Mouse (Mus musculus) kidney, embryonic 15.5 days (tissue): ENCODE results near the gene Ap2b1. TPM values are rescaled to one million over a fixed set of nuclear protein-coding genes. Genes with fewer than 3 reads are reported as not detected.
A peak's percentile ranks its signal among the peaks of the same experiment; 100 is the strongest.
"Not testable (repeated sequence)": the region's sequence is repeated elsewhere in the genome, so short reads cannot be mapped to it uniquely, and the experiment has no call there.

Source experiments
- ATAC-seq: fragments of 200-750 bp; cut with Nextera tagmentation; replicated peaks from 2 replicates; pipeline ENCODE4 v1.8.0; 2017; ENCODE audit warnings: moderate TSS enrichment; ENCODE audit not compliant: low FRiP score
- H3K27ac ChIP-seq: fragments of 300-500 bp; sonication (generic); 2 replicates; pipeline ENCODE4 v1.5.1; 2015; ENCODE audit warnings: mild to moderate bottlenecking, inconsistent platforms
- H3K27me3 ChIP-seq: fragments of 300-500 bp; sonication (generic); 2 replicates; pipeline ENCODE4 v1.6.1; 2015; ENCODE audit warnings: inconsistent platforms
- H3K36me3 ChIP-seq: fragments of 300-500 bp; sonication (generic); 2 replicates; pipeline ENCODE4 v1.6.1; 2015; ENCODE audit warnings: inconsistent platforms
- H3K4me1 ChIP-seq: fragments of 300-500 bp; sonication (generic); 2 replicates; pipeline ENCODE4 v1.6.1; 2015; ENCODE audit warnings: inconsistent platforms
- H3K4me2 ChIP-seq: fragments of 300-500 bp; sonication (generic); 2 replicates; pipeline ENCODE4 v1.6.1; 2015; ENCODE audit warnings: moderate library complexity, mild to moderate bottlenecking, inconsistent platforms
- H3K4me3 ChIP-seq: fragments of 300-500 bp; sonication (generic); replicated peaks from 2 replicates; pipeline ENCODE4 v1.5.1; 2015; ENCODE audit warnings: mild to moderate bottlenecking, inconsistent platforms
- H3K9ac ChIP-seq: fragments of 300-500 bp; sonication (generic); 2 replicates; pipeline ENCODE4 v1.6.1; 2015; ENCODE audit warnings: mild to moderate bottlenecking, inconsistent platforms
- H3K9me3 ChIP-seq: fragments of 300-500 bp; sonication (generic); replicated peaks from 2 replicates; pipeline ENCODE4 v1.6.1; 2016; ENCODE audit warnings: inconsistent platforms
- WGBS: fragments of 180-500 bp; shearing (Covaris S2); methylation state at CpG from one replicate; pipeline ENCODE4 v1.1.7; 2015; ENCODE audit warnings: mixed read lengths; 5-methylcytosine and 5-hydroxymethylcytosine counted together
- polyA plus RNA-seq: library from polyadenylated mRNA; unstranded; fragments of >200 nt; fragmentation: Nextera tagmentation; extraction: Ambion mirVana; gene quantifications from 2 replicates; pipeline ENCODE4 v1.2.1, GENCODE M21; 2015

Gene Ap2b1
- polyA plus RNA-seq, 1 experiment from 2014 or later = 65.2 TPM

DNA sequence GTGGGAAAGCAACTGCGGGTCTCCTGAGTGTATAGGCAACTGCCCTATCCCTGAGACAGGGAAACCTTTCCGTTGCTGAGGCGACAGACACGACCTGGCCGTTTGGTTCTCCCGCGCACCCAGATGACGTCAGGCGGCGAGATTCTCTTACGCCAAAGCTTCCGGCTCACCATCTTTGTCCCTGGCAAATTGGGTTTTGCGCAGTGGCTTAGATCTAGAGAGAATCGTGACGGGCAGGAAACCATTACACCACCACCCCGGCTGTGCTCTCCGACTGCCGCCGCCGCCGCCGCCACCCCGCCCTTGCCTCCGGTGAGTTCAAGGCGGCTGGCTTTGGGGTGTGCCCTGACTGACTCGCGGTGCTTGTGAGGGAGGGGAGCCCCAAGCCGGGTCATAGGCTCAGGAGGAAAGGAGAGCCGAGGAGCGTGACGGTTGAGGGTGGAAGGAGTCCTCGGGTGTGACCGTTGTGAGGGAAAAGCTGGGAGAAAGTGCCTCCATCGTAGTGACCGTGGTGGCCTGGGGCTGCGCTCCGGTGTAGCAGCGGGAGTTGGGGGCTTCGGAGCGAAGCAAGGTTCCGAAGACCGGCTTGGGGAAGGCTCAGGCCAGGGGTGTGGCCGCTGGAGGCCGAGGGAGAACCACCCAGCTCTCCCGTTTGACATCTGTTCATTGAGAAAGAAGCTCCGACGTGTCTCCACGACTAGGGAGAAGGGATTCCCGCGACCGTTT is 3.9 kb downstream of the Ap2b1 start, which contains the start of gene Pex12:
Gene Pex12 (minus strand): TSS at position 61 of the 726 bp plus-strand sequence.
- H3K36me3 ChIP-seq = no peaks in the 10 kb centered on the region
- H3K4me1 ChIP-seq = peaks cover 49% of the 10 kb centered on the region
- H3K9me3 ChIP-seq = no peaks in the 10 kb centered on the region
- peak within 1 kb of the TSS; percentile 94 for H3K4me3 ChIP-seq
- H3K4me2 ChIP-seq = peak within 1 kb of the TSS; percentile 80
- H3K27me3 ChIP-seq = no peaks in the 10 kb centered on the region
- H3K9ac ChIP-seq = peak within 1 kb of the TSS; percentile 92
- ATAC-seq = peak; percentile 68
- peak within 1 kb of the TSS; percentile 99 for H3K27ac ChIP-seq
- under 1% methylated on average over 51 of the region's 51 CpGs for WGBS

DNA sequence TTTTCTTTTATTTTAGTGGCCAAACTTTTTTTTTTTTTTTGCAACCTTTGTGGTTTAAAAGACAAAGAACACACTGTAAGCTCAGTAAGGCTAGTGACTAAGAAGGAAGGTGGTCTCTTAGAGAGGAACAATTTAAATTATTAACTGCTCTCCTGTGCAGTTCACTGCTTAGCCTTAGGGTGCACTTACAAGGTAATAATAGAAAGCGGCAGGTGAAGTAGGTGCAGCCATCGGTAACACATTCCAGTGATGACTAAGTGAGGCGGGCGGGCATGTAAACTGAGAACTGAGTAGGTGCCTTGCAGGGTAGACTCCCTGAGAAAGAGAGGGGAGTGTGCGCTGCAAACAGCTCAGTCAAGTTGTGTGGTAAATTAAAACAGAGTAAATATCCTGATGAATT is 4.9 kb downstream of the Ap2b1 start:
- ATAC-seq = 0 out of 2 replicates have a peak, but pooled peaks have one; percentile 9
- H3K36me3 ChIP-seq = peaks cover 6% of the 10 kb centered on the region; the same call in 1 of the 2 replicates
- peaks cover 43% of the 10 kb centered on the region for H3K4me1 ChIP-seq
- H3K4me3 ChIP-seq = peak overlapping the region; percentile 94
- H3K27me3 ChIP-seq = no peaks in the 10 kb centered on the region
- peak overlapping the region; percentile 80 for H3K4me2 ChIP-seq
- peak overlapping the region; percentile 92 for H3K9ac ChIP-seq
- WGBS = 24% methylated on average over 5 of the region's 5 CpGs
- H3K27ac ChIP-seq = peak overlapping the region; percentile 99
- H3K9me3 ChIP-seq = no peaks in the 10 kb centered on the region

DNA sequence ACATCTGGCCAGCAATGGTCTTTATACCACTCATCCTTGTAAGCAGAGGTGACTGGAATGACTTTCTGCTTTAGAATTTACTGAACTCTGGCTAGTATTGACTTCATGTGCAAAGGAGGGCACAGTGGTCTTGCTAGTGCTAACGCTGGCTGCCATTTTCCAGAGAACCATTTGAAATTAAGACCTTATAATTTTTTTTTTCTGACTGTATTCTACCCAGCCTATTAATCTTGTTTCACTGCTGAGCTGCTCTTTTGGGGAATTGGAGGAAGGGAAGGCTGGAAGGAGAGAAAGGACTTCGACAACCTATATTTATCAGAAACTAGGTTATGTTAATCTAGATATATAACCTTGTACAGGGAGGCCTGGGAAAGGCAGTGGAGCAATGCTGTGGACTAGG is 5.7 kb downstream of the Ap2b1 start:
- Histone ChIP-seq H3K4me2 (peak overlapping the region; percentile 80), H3K9me3 (no peaks in the 10 kb centered on the region), H3K9ac (no peak overlapping the region), H3K27ac (peak overlapping the region; percentile 99; the same call in 1 of the 2 replicates), H3K27me3 (no peaks in the 10 kb centered on the region), H3K36me3 (peaks cover 12% of the 10 kb centered on the region; the same call in 1 of the 2 replicates), H3K4me1 (peaks cover 43% of the 10 kb centered on the region), H3K4me3 (peak overlapping the region; percentile 94)
- WGBS = 74% methylated on average over 2 of the region's 2 CpGs
- ATAC-seq = no peak

DNA sequence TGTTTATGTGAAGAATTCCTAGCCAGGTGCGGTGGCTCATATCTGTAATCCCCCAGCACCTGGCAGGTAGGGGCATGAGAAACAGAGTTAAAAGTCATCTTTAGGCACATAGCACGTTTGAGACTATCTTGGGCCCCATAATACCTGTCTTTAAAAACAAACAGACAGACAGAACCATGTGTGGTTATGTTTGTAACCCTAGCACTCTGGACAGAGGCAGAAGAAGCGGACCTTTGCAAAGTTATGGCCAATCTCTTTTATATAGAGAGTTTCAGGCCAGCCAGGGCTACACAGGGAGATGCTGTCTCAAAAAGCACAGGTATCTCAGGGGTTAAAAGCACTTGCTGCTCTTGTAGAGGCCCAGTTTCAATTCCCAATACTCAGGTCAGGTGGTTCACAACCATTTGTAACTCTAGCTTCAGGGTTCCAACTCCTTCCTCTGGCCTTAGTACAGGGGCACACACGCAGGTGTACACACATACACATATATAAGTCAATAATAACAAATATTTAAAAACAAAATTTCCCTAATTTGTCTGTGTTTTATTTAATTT is 8.0 kb downstream of the Ap2b1 start:
- Histone ChIP-seq H3K4me3 (no peak overlapping the region), H3K27me3 (no peaks in the 10 kb centered on the region), H3K4me1 (peaks cover 37% of the 10 kb centered on the region), H3K27ac (no peak overlapping the region), H3K4me2 (no peak overlapping the region), H3K9me3 (no peaks in the 10 kb centered on the region), H3K36me3 (peaks cover 24% of the 10 kb centered on the region), H3K9ac (no peak overlapping the region)
- WGBS = 63% methylated on average over 4 of the region's 4 CpGs
- ATAC-seq = no peak

DNA sequence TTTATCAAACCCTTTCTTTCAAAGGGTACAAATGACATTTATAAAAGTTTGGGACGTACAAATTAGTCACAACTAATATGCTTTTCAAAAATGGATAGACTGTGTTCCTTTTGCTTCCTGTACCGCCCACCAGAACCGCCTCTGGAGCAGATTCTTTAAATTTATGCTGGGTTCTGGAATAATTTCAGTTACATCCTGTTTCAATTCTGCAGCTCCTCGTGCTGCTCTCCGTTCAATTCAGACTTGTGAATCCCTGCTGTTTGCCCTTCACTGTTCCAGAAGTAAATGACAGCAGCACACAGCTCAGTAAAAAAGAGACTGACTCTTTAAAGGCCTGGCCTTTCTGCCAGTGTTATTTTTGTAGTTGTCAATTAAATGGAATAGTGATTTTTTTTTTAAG is 13.6 kb downstream of the Ap2b1 start:
- no peaks in the 10 kb centered on the region for H3K4me1 ChIP-seq
- H3K36me3 ChIP-seq = peaks cover 62% of the 10 kb centered on the region
- 79% methylated on average over 5 of the region's 5 CpGs for WGBS
- no peak overlapping the region for H3K4me2 ChIP-seq
- ATAC-seq = no peak
- H3K4me3 ChIP-seq = no peak overlapping the region
- no peaks in the 10 kb centered on the region for H3K9me3 ChIP-seq
- no peaks in the 10 kb centered on the region for H3K27me3 ChIP-seq
- H3K27ac ChIP-seq = no peak overlapping the region
- no peak overlapping the region for H3K9ac ChIP-seq

DNA sequence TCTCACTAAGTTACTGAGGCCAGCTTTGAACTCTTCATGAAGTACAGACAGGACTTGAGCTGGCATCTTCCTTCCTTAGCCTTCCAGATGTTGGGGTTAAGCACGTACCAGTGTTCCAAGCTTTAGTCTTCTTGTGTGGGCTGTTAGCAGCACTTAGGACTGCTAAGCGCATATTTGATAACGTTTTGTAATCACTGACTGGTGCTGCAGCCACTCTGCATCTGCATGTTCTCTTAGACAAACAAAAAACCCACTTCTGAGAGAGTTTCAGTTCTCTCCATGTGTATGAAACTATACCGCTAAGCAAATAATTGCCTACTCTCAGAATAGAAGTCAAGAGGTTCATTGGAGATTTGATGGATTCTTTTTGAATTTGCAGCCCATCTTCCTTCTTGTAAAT is 20.2 kb downstream of the Ap2b1 start:
- Histone ChIP-seq H3K4me1 (no peaks in the 10 kb centered on the region), H3K9me3 (no peaks in the 10 kb centered on the region), H3K9ac (no peak overlapping the region), H3K27ac (no peak overlapping the region), H3K4me2 (no peak overlapping the region), H3K27me3 (no peaks in the 10 kb centered on the region), H3K36me3 (peaks cover 88% of the 10 kb centered on the region), H3K4me3 (no peak overlapping the region)
- WGBS = 76% methylated on average over 4 of the region's 4 CpGs
- ATAC-seq = no peak

DNA sequence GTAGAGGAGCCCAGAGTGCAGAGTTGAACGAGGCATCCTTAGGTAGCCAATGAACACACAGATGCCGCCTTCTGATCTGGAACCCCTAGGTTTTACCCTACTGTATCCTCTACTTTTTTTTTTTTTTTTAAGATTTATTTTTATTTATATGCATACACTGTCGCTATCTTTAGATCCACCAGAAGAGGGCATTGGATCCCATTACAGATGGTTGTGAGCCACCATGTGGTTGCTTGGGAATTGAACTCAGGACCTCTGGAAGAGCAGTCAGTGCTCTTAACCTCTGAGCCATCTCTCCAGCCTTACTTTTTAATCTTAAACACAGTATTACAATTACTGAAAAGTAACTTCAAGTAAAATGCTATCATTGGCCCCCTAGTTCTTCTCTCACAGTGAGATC is 27.9 kb downstream of the Ap2b1 start:
- whole genome bisulfite sequencing = 93% methylated on average over 3 of the region's 3 CpGs
- H3K4me2 ChIP-seq, H3K9me3 ChIP-seq, H3K27me3 ChIP-seq, H3K9ac ChIP-seq, H3K4me1 ChIP-seq, H3K27ac ChIP-seq, H3K4me3 ChIP-seq, ATAC-seq: not testable (repeated sequence)
- peaks cover 83% of the 10 kb centered on the region for H3K36me3 ChIP-seq

DNA sequence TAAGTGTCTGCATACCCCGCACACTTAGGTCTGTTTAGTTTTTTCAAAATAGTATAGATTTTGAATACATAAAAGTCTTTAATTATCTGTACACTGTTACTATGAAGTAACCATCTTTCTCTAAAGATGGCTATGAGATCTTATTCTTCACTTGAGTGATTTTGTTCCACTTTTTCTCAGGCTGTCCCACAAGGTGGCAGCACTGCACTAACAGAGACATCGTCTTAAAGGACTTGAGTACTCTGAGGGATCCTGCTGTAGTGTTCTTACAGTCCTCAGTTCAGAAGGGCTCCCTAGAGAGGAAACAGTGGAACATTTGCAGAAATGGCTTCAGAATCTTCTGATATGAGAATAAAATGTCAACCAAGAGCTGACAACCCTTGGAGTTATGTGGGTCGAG is 28.6 kb downstream of the Ap2b1 start:
- no peaks in the 10 kb centered on the region for H3K9me3 ChIP-seq
- H3K4me2 ChIP-seq = no peak overlapping the region
- ATAC-seq = no peak
- no peaks in the 10 kb centered on the region for H3K27me3 ChIP-seq
- H3K36me3 ChIP-seq = peaks cover 81% of the 10 kb centered on the region
- WGBS = 59% methylated on average over 3 of the region's 3 CpGs
- H3K27ac ChIP-seq = no peak overlapping the region
- H3K9ac ChIP-seq = no peak overlapping the region
- H3K4me3 ChIP-seq = no peak overlapping the region
- no peaks in the 10 kb centered on the region for H3K4me1 ChIP-seq

DNA sequence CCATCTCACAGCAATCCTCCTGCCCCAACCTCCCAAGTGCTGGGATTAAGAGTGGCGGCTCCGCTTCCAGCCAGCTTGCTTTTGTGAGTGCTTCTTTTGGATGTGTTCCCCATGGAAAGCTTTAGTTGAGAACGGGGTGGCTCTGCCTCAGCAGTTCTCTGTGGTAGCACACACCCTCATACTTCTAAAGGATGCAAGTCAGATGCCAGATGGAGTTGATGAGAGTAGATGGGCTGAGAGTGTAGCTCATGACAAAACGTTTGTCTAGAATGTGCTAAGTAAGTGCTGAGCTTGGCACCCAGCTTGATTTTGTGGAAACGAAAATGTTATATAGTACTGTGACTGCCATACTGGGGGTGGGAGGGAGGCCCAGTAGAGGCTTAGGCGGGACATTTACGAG is 37.0 kb downstream of the Ap2b1 start:
- Histone ChIP-seq H3K9ac (no peak overlapping the region), H3K27ac (no peak overlapping the region), H3K4me1 (no peaks in the 10 kb centered on the region), H3K4me3 (no peak overlapping the region), H3K27me3 (no peaks in the 10 kb centered on the region), H3K4me2 (no peak overlapping the region), H3K36me3 (peaks cover 85% of the 10 kb centered on the region), H3K9me3 (no peaks in the 10 kb centered on the region)
- 89% methylated on average over 7 of the region's 7 CpGs for WGBS
- no peak for ATAC-seq

DNA sequence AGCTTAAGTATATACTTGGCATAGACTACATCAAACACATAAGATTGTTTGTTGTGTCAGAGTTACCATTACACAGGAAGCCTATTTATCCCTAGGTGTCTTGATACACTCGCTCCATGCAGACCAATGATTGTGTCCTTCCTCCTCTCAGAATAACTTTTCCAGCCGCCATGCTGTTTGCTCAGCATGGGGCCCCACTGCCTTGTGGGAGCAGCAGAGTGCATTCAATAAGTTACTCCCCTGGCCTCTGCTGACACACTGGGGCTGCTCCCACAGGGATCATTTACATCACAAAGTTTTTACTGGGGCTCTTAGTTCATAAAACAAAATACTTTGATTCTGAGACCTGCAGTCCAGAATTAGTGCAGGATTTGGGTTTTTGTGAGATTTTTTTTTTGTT is 40.9 kb downstream of the Ap2b1 start:
- no peaks in the 10 kb centered on the region for H3K9me3 ChIP-seq
- no peak for ATAC-seq
- WGBS = 40% methylated on average over 2 of the region's 2 CpGs
- no peaks in the 10 kb centered on the region for H3K4me1 ChIP-seq
- H3K27ac ChIP-seq = no peak overlapping the region
- H3K4me2 ChIP-seq = no peak overlapping the region
- H3K4me3 ChIP-seq = no peak overlapping the region
- H3K27me3 ChIP-seq = no peaks in the 10 kb centered on the region
- no peak overlapping the region for H3K9ac ChIP-seq
- peaks cover 93% of the 10 kb centered on the region for H3K36me3 ChIP-seq

DNA sequence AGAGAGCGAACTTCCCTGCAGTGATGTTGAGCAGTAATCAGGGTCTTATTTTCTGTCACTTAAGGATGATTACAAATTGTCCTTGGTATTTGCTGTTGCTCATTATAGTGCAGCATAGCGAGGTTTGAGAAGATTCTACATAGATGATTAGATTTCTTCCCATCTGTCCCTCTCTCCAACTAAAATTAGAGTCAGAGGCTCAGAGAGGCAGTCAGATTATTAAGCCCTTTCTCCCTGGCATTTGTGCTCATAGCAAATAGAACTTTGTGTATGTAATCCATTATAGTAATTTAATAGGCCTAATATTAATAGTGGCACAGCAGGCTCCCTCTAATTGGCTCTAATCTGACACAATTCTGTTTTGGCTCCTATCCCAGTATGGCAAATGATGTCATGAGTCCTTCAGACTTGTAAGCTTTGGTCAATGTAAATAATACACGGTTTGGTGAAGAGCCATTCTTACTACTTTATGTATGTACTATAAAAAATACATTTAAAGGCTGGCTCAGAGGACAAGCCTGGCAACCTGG is 43.0 kb downstream of the Ap2b1 start:
- ATAC-seq = no peak
- no peaks in the 10 kb centered on the region for H3K4me1 ChIP-seq
- no peak overlapping the region for H3K27ac ChIP-seq
- H3K4me2 ChIP-seq = no peak overlapping the region
- no peak overlapping the region for H3K4me3 ChIP-seq
- no peak overlapping the region for H3K9ac ChIP-seq
- H3K36me3 ChIP-seq = peaks cover 91% of the 10 kb centered on the region
- H3K9me3 ChIP-seq = no peaks in the 10 kb centered on the region
- 92% methylated on average over 3 of the region's 3 CpGs for WGBS
- no peaks in the 10 kb centered on the region for H3K27me3 ChIP-seq

DNA sequence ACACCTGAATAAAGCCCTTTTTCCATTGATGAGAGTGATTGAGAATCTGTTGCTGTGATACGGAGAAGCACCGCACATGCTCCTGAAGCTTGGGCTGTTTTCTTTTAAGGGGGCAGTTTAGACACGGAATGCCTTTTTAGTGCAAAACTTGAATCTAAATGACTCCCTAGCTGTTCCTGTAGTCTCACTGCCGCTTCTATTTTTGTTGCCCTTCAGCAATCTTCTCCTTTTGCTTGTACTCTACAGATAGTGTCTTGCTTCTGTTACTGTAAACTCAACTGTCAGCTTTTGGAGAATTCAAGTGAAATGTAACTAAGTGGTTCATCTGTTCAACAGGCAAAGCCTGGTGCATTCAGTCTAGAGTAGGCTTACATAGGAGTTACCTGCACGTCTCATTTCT is 56.6 kb downstream of the Ap2b1 start:
- WGBS = 92% methylated on average over 5 of the region's 5 CpGs
- Histone ChIP-seq H3K4me3 (no peak overlapping the region), H3K27me3 (no peaks in the 10 kb centered on the region), H3K27ac (no peak overlapping the region), H3K9ac (no peak overlapping the region), H3K36me3 (peaks cover 63% of the 10 kb centered on the region), H3K4me2 (no peak overlapping the region), H3K4me1 (no peaks in the 10 kb centered on the region), H3K9me3 (no peaks in the 10 kb centered on the region)
- ATAC-seq = no peak
